Mouse (Mus musculus): ENCODE measurements around the gene Vsir.

- TF ChIP-seq CTCF (conservative IDR thresholded peaks at IDR 0.05; ENCODE audit: low read length), result no peak
- no peak for TF ChIP-seq POU5F1 (IDR thresholded peaks at IDR 0.05; ENCODE audit: borderline replicate concordance, low read length)
These were observed 25.1 kb downstream of the Vsir start for GRCm38 (mm10) chr10:60371596-60372386.

Data from E14TG2a.4 (cell line).